Mouse (Mus musculus) layer of hippocampus, adult 18-20 months (tissue): ENCODE measurements around the gene Atp4a. TPM values are rescaled to one million over a fixed set of nuclear protein-coding genes. Genes with fewer than 3 reads are reported as not detected.
"Not testable (repeated sequence)": the region's sequence is repeated elsewhere in the genome, so short reads cannot be mapped to it uniquely, and the experiment has no call there.

Experiments used
- DNase-seq, 2 experiments: peaks; one replicate each; pipeline ENCODE4 v3.0.0; 2022; ENCODE audit warnings: low spot score in 2 of 2
- total RNA-seq, 2 experiments: library from RNA; stranded (reverse); gene quantifications; 2 replicates each; pipeline ENCODE4 v1.2.3; 2021

Atp4a gene
- total RNA-seq, 2 experiments from 2014 or later: 0.22 to 0.36 TPM

- peak; percentile 95 to 99 for DNase-seq
Observed at GRCm38 (mm10) chr7:30729396-30730063, 17.5 kb downstream of the Atp4a start, which contains the start of gene Tmem147. TSS of gene Tmem147 (minus strand) at chr7:30729540.

- not testable (repeated sequence) for DNase-seq
Observed at GRCm38 (mm10) chr7:30730064-30730722, 18.2 kb downstream of the Atp4a start.

- peak in 1 of 2 experiments; percentile 40 for DNase-seq
Observed at GRCm38 (mm10) chr7:30736211-30736610, 24.2 kb downstream of the Atp4a start.

- not testable (repeated sequence) for DNase-seq
Observed at GRCm38 (mm10) chr7:30742570-30742969, 30.6 kb downstream of the Atp4a start.

- DNase-seq: not testable (repeated sequence)
Observed at GRCm38 (mm10) chr7:30743617-30744016, 31.6 kb downstream of the Atp4a start, which contains the start of gene Gapdhs. TSS of gene Gapdhs (minus strand) at chr7:30743681.

- DNase-seq: no peak
Observed at GRCm38 (mm10) chr7:30744022-30744598, 32.1 kb downstream of the Atp4a start.

DNA sequence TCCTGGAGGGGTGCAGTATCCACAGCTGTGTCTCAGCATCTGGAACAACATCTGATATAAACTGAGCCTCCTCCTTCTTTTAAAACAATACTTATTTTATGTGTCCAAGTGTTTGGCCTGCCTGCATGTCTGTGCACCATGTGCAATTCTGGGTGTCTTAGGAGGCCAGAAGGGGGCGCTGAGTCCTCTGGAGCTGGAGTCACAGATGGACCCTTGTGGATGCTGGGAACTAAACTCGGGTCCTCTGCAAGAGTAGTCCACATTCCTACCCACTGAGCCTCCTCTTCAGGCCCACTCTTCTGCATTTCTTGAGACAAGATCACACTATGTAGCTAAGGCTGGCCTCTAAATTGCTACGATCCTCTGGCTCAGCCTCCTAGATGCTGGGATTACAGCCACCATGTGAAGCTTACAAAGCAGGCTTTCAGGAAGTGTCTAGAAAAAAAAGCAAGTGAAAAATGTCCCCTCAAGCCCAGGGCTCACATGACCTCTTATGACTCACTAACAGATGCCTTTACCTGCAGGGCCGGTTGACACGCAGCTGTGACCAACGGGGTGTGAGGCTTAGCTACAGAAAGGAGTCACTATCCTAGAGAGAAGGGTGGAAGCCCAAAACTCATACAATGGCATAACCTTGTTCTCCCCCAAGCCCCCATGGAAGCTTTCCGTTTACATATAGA, 35.7 kb downstream of the Atp4a start:
- DNase-seq: no peak

- DNase-seq: no peak
Observed at GRCm38 (mm10) chr7:30749824-30750606, 38.0 kb downstream of the Atp4a start.

GRCm38 (mm10) chr7:30751086-30751669, 39.2 kb downstream of the Atp4a start, which contains the start of gene Sbsn:
TSS of gene Sbsn (plus strand) at chr7:30751471.
- no peak for DNase-seq

GRCm38 (mm10) chr7:30757001-30757400, 45.0 kb downstream of the Atp4a start:
- DNase-seq: no peak

GRCm38 (mm10) chr7:30758853-30759252, 46.8 kb downstream of the Atp4a start:
- no peak for DNase-seq

DNA sequence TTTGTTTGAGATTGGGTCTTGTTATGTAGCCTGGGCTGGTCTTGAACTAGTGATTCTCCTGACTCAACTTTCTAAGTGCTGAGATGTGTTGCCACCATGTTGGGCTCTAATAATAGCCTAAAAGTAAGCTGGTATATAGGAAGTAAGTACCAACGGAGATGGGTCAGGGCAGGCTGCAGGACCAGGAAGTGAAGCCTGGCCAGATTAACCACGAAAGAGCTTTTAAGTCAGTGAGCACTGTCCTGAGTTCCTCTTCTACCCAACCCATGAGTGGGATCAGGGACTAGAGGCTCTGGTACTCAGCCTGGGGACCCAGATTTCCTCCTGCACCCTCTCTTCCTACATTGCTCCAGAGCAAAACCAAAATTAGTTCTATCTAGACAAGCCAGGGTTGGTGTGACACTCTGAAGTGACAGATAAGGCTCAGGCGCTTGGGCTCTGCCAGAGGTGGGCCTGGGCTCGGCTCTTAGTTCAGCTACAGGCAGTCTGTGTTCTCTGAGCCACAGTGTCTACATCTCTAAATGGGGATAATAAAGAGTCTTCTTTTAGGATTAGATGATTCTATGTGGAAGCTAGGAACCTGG, 49.9 kb downstream of the Atp4a start:
- no peak for DNase-seq

- no peak for DNase-seq
Observed at GRCm38 (mm10) chr7:30763456-30763855, 51.4 kb downstream of the Atp4a start, which contains the start of gene Dmkn. TSS of gene Dmkn (plus strand) at chr7:30763756.

DNA sequence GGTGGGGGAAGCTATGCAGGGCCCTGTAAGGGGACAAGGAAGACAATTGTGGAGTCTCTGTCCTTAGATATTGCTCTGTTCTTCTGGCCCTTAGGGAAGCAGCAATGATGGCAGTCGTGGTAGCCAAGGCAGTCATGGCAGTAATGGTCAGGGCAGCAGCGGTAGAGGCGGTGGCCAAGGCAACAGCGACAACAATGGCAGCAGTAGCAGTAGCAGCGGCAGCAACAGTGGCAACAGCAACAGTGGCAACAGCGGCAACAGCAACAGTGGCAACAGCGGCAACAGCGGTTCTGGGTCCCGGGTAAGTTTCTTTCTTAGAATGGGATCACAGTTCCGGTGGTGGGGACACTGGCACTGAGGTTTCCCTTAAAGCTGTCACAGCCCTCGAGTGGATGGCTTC, 53.2 kb downstream of the Atp4a start:
- no peak for DNase-seq

DNA sequence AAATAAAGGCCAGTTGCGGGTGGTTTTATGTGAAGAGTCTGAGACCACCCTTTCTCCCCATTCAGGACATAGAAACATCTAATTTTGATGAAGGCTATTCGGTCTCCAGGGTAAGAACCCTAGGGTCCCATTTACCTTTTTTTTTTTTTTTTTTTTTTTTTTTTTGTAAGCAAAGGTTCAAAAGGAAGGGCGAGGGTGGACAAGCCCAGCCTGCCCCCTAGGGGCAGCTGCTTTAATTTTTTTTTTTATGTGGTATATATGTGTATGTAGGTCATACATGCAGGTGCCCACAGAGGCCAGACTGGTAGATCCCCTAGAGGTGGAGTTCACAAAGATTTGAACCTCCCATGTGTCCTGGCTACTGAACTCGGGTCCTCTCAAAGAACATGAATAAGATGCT, 54.4 kb downstream of the Atp4a start:
- no peak for DNase-seq

- DNase-seq: no peak
Observed at GRCm38 (mm10) chr7:30769236-30769635, 57.2 kb downstream of the Atp4a start.
